Mouse (Mus musculus) bone marrow, adult 2 months (tissue): ENCODE measurements around the gene Ppm1k.

Experiments
- CTCF ChIP-seq: fragments of 200-500 bp; IDR thresholded peaks from 2 replicates; pipeline ENCODE4 v1.5.1; 2011; ENCODE audit warnings: low read length, control low read depth; ENCODE audit not compliant: control insufficient read depth, insufficient read depth
- POLR2A ChIP-seq: fragments of 200-500 bp; IDR thresholded peaks from 2 replicates; pipeline ENCODE4 v1.6.1; 2011; ENCODE audit warnings: low read depth, mild to moderate bottlenecking, control low read depth, low read length, borderline replicate concordance; ENCODE audit not compliant: control insufficient read depth

GRCm38 (mm10) chr6:57534611-57535286, 519 bp downstream of the Ppm1k start:
- TF ChIP-seq POLR2A: no peak; the same call in 1 of the 2 replicates
- TF ChIP-seq CTCF: no peak
